Mouse (Mus musculus): ENCODE measurements around the gene Nsf.

Gene Nsf

DNA sequence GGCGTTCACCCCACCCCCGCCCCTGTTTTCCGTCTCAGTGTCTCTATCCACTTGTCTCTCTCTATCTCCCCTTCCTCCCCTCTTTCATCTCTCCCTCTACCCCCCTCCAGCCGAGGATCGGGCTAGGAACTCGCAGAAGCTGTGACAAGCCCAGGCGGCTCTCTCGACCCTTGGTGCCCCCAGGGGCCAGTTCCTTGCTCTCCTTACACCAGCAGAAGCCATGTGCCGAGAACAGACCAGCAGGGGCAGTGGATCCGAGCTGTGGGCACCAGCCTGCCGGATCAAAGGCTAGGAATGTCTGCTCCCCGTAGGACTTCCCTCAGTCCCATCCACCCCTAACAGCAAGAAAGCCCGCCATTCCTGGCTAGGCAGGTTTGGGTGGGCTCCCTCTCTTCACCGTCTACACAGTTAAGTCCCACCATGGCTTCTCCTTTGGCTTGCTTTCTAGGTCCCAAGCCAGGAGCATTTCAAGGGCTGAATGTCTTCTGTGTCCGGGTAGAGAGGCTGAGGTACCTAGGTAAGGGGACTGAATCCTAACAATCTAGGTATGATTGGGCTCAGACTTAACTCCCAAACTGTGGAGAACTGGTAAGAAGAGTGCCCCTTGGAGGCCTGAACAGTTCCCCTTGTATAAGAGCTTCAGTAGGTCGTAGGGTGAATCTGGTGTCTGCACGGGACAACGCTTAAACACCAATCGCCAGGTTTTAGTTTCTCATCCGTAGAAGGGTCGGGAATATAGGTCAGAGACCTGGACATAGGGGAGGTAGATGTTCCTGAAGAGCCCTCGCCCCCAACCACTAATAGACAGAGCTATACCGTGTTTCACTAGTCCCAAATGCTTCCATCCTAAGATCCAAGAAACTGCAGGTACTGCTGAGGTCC is 181.1 kb downstream of the Nsf start:
- DNase-seq (ENCODE audit: low spot score): no peak
